Mouse (Mus musculus): ENCODE measurements around the gene Fbxw2.
A peak's percentile ranks its signal among the peaks of the same experiment; 100 is the strongest.

- TF ChIP-seq CTCF (conservative IDR thresholded peaks at IDR 0.05 in 1 of 2, IDR thresholded peaks at IDR 0.05 in 1 of 2; ENCODE audit: low read depth in 2 of 2, low read length in 2 of 2) (no peak), UBTF (IDR thresholded peaks at IDR 0.05; ENCODE audit: low read depth, low read length) (no peak), POLR2A (IDR thresholded peaks at IDR 0.05; ENCODE audit: low read depth, low read length) (peak; percentile 98), BHLHE40 (IDR thresholded peaks at IDR 0.05; ENCODE audit: low read depth, low read length) (peak; percentile 88), MAFK (IDR thresholded peaks at IDR 0.05; ENCODE audit: insufficient replicate concordance, low read length) (no peak), MYC (IDR thresholded peaks at IDR 0.05; ENCODE audit: low read depth, low read length) (peak; percentile 93; the same call in 1 of the 2 replicates), HCFC1 (IDR thresholded peaks at IDR 0.05; ENCODE audit: low read depth, low read length) (peak; percentile 77), ZNF384 (IDR thresholded peaks at IDR 0.05; ENCODE audit: low read depth, low read length) (no peak), ZKSCAN1 (IDR thresholded peaks at IDR 0.05; ENCODE audit: borderline replicate concordance, low read depth, low read length) (no peak), JUND (conservative IDR thresholded peaks at IDR 0.05; ENCODE audit: low read depth, low read length) (peak; percentile 57; the same call in 1 of the 2 replicates)
Observed at GRCm38 (mm10) chr2:34870520-34871474, 44.7 kb upstream of the Fbxw2 start.
